Mouse (Mus musculus) embryonic fibroblast, embryonic 13.5 days (primary cell): ENCODE data around the gene Rpl15.

ENCODE experiments used
- CTCF ChIP-seq: IDR thresholded peaks from 2 replicates; pipeline ENCODE4 v1.5.1; 2011; ENCODE audit warnings: mild to moderate bottlenecking, control low read depth, low read length, moderate library complexity, borderline replicate concordance; ENCODE audit not compliant: insufficient read depth
- POLR2A ChIP-seq: IDR thresholded peaks from 2 replicates; pipeline ENCODE4 v1.6.1; 2011; ENCODE audit warnings: low read depth, mild to moderate bottlenecking, control low read depth, low read length, moderate library complexity

DNA sequence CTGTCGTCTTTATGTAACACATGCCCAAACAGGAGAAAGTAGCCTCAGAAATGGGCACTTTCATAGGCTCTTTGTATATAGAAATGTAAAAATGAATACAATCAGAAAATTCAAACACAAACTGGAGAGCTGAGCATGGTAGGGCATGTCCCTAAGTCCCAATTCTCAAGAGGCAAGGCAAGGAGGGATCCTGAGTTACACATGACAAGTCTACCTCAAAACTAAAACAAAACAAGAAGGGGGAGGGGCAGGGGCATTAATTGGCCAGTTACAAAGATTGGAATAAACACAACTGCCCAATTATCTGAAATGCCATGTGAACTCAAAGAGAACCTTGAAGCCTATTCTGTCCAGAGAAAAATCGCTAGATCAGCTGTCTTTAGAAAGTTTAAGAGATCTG lies 38.1 kb downstream of the Rpl15 start:
- TF ChIP-seq CTCF, result no peak
- TF ChIP-seq POLR2A, result no peak
